Mouse (Mus musculus) activated CD4-positive, CD25-positive, alpha-beta regulatory T cell, adult 4 months (primary cell): ENCODE results near the gene Piwil1. TPM values are rescaled to one million over a fixed set of nuclear protein-coding genes. Genes with fewer than 3 reads are reported as not detected.
"Not testable (repeated sequence)": the region's sequence is repeated elsewhere in the genome, so short reads cannot be mapped to it uniquely, and the experiment has no call there.

Experiments used
- ATAC-seq: one replicate; pipeline ENCODE4 v1.8.0; 2017
- polyA plus RNA-seq, 2 experiments: library from polyadenylated mRNA; unstranded; fragments of 100-300 nt; shearing (Covaris generic); gene quantifications; one replicate each; pipeline ENCODE4 v1.2.1; 2017

The Piwil1 gene
- polyA plus RNA-seq, 2 experiments from 2014 or later, result 0.13 TPM; not detected in 1

DNA sequence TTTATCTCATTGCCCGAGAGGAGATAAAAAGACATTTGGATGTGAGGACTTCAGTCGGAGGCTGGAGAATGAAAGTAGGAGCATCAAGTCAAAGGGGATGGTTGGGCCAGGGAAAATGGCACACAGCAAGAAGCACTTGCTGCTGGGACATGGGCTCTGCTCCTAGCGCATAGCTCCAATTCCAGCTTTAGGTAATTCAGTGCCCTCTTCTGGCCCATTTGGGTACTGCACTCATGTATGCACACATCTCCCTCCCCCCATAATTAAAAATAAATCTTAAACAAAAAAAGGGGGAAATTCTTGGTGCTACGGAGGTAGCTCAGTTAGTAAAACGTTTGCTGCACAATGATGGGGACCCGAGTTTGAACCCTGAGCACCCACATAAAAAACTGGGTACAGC lies 9.5 kb downstream of the Piwil1 start:
- no peak for ATAC-seq

DNA sequence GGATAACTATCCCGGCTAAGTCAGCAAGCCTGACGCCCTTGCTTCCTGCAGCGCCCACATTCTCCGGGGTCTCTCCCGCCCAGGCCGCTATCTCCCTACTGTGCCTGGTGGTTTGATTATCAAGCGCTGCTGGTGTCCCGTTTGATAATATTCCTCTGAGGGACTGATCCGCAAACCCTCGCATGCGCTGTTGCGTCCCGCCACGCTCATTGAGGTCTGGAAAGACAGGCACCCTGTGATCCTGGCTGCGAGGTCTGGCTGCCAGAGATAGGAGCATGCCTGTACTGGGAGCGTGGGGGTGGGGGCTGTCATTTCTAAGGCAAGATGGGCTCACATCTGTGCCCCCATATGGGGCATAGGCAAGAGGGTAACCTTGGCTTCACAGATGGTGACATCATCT lies 12.8 kb downstream of the Piwil1 start:
- ATAC-seq, result no peak

DNA sequence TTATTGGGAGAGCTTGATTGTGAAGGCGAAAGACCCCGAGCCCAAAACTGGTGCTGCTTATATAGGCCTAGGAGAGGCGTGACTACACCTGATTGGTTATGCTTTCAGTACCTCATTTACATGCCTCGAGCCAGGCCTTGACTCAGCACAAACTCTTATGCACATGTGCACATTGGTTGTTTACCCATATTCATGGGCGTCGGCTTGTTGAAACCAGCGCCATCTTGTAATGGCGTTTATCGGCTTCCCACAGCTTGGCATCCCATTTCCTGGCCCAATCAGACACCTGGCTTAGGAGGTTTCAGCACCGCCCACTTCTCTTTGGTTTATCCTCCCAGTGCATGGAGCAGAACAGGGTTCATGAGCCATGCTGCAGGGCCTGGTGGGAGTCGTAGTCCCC lies 18.1 kb downstream of the Piwil1 start:
- not testable (repeated sequence) for ATAC-seq

DNA sequence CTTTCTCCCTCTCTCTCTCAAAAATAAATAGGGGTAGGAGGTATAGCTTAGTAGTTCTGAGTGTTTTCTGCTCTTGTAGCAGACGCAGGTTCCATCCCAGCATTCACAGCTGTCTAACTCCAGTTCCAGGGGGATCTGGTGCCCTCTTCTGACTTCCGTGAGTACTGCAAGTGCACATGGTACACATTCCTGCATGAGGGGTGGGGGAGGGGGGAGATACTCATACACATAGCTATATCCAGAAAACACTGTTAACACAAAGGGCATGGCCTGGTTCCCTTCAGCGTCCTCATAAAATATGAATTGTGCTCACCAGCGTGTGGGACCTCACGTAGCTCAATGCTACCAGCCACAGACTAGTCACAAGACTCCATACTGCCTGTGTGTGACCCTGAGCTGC lies 27.0 kb downstream of the Piwil1 start:
- ATAC-seq, result no peak

DNA sequence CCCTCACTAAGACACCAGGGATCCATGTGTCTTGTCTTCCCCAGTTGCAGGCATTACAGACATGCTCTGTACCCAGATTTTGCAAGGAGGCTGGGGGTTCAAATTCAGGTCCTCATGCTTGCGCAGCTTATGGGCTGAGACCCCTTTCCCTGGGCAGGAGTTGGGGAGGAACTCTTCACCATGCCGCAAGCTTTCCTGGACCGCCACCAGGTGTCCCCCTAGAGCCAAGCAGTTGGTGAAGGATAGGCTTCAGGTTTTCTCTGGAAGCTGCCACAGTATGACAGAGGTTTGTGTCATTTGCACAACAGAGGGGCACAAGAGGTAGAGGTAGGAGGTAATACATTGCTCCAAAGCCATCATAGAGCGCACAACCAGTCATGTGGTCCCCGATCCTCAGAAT lies 28.3 kb downstream of the Piwil1 start:
- ATAC-seq, result no peak

DNA sequence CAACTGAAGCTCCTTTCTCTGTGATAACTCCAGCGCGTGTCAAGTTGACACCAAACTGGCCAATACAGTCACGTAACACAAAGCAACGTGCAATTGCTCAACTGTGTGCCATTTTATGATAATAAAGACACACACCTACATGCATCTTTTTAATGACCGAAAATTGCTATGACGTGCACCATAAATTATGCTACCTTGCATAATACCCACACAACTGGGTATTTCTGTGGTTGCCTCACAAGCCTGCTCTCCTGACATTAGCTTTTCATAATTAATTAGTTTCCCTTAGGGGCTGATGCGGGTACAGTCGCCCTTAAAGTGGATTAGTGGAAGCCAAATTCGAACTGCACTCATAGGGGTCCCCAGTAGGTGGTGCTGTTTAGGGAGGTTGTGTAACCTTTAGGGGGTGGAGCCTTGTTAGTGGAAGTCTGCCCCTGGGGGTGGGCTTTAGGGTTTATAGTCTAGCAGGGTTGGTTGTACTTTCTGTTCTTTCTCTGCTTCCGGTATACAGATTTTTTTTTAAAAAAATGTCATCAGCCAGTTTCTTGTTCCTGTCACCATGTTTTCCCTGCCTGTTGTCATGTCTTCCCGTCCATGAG lies 30.2 kb downstream of the Piwil1 start:
- no peak for ATAC-seq

DNA sequence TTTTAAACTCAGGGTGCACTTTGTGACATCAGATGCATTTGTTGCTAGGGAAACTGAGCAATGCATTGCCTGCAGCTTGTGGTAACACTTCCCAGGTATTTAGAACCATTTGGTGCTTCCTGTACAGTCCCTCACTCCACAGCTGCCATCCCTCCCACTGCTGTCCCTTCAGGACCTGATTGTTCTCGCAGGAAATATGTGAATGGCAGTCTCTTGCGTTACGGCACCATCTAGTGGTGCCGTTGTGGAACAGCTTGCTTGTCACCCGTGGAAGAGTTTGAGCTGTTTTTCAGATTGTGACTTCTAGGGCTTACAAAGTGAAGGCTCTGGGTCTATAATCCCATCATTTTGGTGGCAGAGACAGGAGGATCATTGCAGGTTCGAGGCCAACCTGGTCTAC lies 31.6 kb downstream of the Piwil1 start:
- no peak for ATAC-seq

DNA sequence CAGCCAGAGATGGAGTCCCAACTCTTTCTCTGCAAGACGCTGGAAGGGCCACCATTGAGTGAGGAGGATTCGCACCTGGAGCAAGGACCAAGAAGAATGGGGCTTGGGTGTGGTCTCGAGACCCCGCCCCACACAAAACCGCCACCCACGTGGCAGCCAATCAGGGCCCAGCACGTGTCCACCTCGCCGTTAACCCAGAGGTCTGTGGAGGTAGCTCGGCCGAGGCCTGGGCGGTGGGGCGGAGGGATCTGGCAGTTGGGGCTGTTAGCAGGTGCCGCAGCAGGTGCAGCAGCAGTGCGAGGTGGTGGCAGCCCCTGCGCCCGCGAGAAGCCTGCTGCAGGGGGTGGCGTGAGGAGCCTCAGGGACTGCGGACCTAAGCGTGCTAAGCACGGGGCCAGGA lies 33.6 kb downstream of the Piwil1 start:
- ATAC-seq, result no peak

DNA sequence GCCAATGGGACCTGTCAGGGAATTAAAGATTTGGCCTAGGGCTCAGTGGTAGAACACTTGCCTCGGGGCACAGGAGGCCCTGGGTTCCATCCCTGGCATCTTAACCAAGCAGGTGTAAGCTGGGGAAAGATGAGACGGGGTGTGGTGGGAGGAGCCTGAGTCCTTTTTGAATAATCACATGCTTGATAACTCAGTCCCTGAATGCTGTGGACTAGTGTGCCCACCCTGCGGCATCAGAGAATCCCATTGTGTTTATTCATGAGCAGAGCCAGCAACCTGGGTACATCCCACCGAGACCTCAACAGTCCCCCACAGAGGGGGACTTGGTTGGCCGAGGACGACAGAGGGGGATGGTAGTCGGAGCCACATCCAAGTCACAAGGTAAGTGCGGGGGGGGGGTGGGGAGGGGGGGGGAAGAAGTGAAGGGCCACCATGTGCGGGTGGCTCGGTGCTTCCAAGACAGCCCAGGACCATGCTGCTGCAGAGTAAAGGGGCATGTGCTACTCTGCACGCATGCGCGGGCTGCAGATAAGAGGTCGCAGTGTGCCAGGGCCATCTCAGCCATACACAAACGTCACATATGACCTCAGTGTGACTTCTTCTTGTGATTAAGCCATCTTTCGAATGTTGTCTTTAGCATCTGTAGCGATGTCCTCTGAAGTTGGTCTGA lies 37.0 kb downstream of the Piwil1 start:
- no peak for ATAC-seq

DNA sequence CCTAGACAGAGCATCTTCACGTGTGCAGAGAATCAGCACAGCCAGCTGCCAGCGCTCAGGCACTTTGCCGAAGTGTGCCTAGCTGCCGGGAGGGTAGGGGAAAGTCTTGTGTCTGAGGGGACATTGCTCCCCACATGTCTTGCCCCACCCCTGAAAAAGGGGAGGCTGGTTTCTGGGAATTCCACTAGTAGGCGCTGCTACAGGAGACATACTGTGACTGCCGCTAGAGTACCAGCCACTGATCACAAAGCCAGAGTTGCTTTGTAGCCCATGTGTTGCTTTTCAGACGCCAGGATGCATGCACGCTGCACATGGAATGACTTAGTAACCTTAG lies 37.5 kb downstream of the Piwil1 start:
- ATAC-seq, result no peak

DNA sequence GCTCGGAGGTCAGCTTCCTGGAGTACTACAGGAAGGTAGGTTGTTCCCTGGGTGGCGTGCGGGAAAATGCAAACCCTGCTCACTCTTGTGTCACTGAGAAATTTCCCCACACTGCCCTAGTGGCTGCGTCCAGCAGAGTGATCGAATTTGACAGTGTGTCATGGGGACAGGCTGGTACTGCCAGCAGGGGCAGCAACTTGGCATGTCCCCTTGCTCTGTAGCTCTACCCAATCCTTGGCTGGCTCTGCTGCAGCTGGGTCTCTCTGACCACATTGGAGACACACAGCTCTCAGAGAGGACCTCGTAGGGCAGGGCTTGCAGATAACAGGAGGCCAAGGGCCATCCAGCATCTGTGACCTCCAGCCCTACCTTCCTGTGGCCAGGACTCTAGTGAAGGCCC lies 42.0 kb downstream of the Piwil1 start:
- no peak for ATAC-seq

DNA sequence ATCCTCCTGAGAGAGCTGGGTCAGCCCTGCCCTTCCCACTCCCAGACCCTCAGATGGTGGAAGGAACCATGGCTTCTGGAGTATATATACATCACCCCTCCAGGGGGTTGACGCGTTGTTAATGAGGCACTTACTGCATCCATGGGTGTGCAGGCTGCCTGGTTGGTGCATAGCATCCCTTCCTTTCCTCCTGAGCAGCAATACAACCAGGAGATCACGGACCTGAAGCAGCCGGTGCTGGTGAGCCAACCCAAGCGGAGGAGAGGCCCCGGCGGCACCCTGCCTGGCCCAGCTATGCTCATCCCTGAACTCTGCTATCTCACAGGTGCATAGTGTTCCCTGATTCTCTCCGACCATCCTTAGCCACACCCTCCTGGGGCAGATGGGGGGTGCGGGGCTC lies 42.9 kb downstream of the Piwil1 start:
- no peak for ATAC-seq

DNA sequence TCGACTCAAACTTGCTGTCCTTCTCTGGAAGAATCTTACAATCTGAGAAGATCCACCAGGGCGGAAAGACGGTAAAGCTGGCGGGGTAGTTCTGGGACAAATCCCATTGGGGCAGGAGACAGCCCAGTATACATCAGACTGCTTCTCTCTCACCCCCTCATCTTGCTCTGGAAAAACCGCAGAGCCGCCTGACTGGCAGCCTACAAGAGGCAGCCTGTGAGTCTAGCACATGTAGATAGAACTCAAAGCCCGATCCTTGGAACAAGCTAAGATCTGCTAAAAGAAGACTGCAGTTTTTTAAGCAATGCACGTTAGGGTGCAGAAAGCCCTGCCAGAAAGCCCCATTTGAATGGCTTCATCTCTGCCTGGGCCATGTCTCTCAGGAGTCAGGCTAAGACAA lies 43.9 kb downstream of the Piwil1 start:
- no peak for ATAC-seq

DNA sequence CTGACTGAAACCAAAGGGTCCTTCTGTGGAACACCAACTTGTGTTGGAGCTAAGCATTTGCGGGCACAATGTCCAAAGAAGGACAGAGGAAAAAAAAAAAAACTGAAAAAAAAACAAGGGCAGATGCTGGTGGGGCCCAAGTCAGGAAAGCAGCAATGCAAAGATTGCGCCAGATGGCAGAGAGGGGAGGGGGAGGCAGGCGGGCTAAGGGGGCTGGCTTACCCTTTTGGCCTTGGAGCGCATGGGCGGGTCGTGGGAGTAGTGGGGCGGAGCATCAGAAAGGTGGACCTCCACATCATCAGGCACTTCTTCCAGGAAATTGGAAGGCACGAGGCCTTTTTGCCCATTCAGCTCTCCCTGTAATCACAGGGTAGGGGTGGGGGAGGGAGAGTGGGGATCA lies 58.8 kb downstream of the Piwil1 start:
- no peak for ATAC-seq

DNA sequence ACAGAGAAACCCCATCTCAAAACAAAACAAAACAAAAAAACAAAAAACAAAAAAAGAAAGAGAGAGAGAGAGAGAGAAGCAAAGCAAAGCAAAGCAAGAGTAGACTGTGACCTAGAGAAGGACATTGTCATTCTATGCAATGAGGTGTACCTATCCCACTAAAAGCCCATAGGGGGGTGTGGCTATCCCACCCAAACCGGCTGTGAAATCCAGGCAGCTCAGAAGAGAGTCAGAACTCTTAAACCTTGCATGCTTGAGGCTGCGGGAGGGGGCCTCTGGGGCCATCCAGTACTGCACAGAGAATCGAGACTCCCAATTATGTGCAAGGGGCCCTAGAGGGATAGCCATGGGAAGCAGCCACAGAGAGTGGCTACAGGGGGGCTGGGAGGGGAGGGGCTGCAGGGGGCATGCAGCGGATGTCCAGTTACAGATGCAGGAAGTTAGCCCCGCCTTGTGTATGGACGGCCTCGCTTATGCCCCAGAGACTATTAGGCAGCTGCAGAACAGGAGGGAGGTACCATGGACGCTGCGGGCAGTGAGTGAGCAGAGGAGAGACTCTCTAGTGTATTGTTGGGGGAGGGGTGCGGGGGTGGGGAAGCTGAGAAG lies 66.8 kb downstream of the Piwil1 start:
- ATAC-seq, result no peak

DNA sequence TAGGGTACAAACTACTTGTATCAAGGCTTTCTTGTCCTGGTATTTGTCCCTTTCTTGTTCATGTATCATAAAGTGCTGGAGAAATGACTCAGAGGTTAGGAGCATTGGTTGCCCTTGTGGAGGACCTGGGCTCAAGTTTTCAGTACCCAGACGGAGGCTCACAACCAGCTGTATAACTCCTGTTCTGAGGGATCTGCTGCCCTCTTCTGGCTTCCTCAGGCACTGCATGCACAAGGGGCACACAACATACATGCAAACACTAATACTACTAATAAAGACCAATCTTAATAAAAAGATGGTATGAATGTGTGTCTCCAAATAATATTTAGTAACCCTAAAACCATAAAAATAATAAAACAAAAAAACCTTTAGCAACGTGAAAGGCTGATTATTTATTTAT lies 74.1 kb downstream of the Piwil1 start:
- no peak for ATAC-seq

DNA sequence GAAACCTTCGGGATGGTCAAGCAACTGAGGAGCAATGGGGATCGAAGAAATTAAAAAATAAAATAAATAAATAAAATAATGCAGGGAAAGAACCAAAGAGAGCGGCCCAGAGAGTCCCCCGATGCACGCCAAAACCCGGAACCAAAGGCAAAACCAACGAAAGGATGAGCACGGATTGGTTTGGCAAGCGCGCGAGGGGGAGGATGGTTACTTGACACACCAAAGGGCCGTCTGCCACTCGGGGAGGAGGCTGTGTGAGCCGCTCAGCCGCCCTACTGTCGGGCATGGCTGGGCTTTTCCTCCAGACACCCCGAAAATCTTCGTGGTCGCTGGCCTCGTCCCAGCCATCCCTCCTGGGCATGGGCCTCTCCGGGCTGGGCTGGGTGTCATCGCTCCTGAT lies 79.3 kb downstream of the Piwil1 start:
- ATAC-seq, result no peak

DNA sequence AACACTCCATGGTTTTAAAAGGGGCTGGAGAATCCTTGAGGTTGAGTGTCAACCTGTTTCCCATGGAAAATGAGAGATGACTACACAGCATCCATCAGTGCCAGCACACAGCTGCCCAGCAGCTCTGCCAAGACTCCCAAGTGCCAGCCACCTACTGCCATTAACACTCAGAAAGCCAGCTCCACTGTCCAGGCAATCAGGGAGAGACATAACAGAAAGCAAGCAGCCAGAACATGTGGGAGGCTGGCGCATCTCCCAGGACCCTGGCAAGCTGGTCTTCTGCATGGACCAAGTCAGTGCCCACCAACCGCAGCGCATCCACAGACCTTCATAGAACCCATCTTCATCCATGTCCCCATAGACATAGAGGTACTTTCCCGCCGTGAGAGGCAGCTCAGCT lies 98.3 kb downstream of the Piwil1 start:
- ATAC-seq, result no peak

Other genes with a start within 250 kb of the Piwil1 start
- gene Fzd10, start 101.7 kb upstream of the Piwil1 start, polyA plus RNA-seq, result not detected